Mouse (Mus musculus): ENCODE measurements at regions not wholly inside any gene's neighbourhood (a gene's known extent, or its start where the extent isn't known, plus 50 kb on each side); places are given as distances from the start of the nearest gene placed in this dataset.

- TF ChIP-seq CTCF (conservative IDR thresholded peaks at IDR 0.05 in 1 of 2, IDR thresholded peaks at IDR 0.05 in 1 of 2; ENCODE audit: low read depth in 2 of 2, low read length in 2 of 2) (no peak), ZKSCAN1 (IDR thresholded peaks at IDR 0.05; ENCODE audit: borderline replicate concordance, low read depth, low read length) (no peak), POLR2A (IDR thresholded peaks at IDR 0.05; ENCODE audit: low read depth, low read length) (no peak), IRF4 (IDR thresholded peaks at IDR 0.05; ENCODE audit: low read depth, low read length) (no peak), SIN3A (IDR thresholded peaks at IDR 0.05; ENCODE audit: low read length) (no peak), JUN (IDR thresholded peaks at IDR 0.05; ENCODE audit: insufficient read depth, low read depth, low read length) (no peak), EP300 (IDR thresholded peaks at IDR 0.05; ENCODE audit: low read length) (no peak), SMC3 (IDR thresholded peaks at IDR 0.05; ENCODE audit: low read depth, low read length) (no peak), E2F4 (IDR thresholded peaks at IDR 0.05; ENCODE audit: insufficient replicate concordance, low read depth, low read length) (no peak), MAX (IDR thresholded peaks at IDR 0.05; ENCODE audit: low read length) (no peak), MAZ (IDR thresholded peaks at IDR 0.05; ENCODE audit: low read depth, low read length) (no peak), RCOR1 (conservative IDR thresholded peaks at IDR 0.05; ENCODE audit: low read depth, low read length) (no peak)
These were observed 222.6 kb downstream of the Clic5 start for GRCm38 (mm10) chr17:44410961-44411360.
